Mouse (Mus musculus): ENCODE data around the gene Tcl1b5. TPM values are rescaled to one million over a fixed set of nuclear protein-coding genes. Genes with fewer than 3 reads are reported as not detected.

The Tcl1b5 gene
- polyA plus RNA-seq (2014; fragmentation: Illumina TruSeq; extraction: RNeasy Lipid Tissue Mini Kit (QIAGEN cat#74804); ENCODE audit: low read depth, low replicate concordance): not detected

DNA sequence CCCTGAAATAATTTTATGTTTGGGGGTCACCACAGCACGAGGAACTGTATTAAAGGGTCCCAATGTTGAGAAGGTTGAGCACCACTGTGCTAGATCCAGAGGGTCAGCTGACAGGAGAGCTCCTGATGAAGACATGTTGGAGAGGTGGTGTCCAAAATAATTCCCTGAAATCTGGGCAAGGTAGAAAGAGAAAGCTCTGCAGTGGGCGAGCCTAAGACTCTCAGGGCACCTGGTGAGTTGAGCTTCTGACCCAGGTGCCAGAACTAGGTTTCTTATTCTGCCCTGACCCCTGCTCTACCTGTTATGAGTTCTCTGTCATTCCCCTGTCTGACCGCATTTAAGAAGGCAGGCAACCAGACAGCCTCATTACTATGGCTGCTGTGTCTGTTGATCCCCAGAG lies at the start of gene Tcl1b5:
Tcl1b5 (plus strand) TSS at position 301 of the 400 bp plus-strand sequence.

DNA sequence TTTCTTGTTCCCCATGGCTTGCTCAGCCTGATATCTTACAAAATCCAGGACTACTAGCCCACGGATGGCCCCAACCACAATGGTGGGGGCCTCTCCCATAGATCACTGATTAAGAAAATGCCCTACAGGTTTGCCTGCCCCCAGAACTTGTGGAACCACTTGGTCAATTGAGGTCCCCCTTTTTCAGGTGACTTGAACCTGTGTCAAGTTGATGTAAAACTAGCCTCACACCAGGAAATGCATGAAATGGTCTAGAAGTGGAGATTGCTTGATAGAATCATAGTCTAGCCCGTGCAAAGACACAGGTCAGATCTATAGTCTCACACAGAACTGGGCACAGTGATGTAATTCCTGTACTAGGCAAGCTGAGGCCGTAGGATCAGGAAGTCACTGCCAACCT lies 30.4 kb upstream of the Tcl1b5 start, which contains the start of gene Tcl1b2:
Tcl1b2 (plus strand) TSS at position 301 of the 400 bp plus-strand sequence.

GRCm38 (mm10) chr12:105159390-105159789 lies 16.8 kb upstream of the Tcl1b5 start, which contains the start of gene Tcl1b1:
Gene Tcl1b1, plus strand, starts transcription at chr12:105159690.

DNA sequence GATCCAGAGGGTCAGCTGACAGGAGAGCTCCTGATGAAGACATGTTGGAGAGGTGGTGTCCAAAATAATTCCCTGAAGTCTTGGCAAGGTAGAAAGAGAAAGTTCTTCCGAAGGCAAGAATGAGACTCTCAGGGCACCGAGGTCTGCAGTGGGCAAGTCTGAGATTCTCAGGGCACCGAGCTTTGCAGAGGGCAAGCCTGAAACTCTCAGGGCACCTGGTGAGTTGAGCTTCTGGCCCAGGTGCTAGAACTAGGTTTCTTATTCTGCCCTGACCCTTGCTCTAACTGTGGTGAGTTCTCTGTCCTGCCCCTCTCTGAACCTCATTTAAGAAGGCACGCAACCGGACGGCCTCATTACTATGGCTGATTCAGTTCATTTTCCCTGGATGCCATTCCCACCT lies 14.6 kb downstream of the Tcl1b5 start, which contains the start of gene Tcl1b3:
Tcl1b3 (plus strand) TSS at position 301 of the 400 bp plus-strand sequence.

GRCm38 (mm10) chr12:105201657-105202056 lies 25.5 kb downstream of the Tcl1b5 start, which contains the start of gene Tcl1b4:
Gene Tcl1b4, plus strand, starts transcription at chr12:105201957.

GRCm38 (mm10) chr12:105222601-105223319 lies 46.6 kb downstream of the Tcl1b5 start, which contains the start of gene Tcl1:
Gene Tcl1, minus strand, starts transcription at chr12:105222793.

Other genes starting within 250 kb of the Tcl1b5 start
- gene Syne3, start 166.5 kb upstream of the Tcl1b5 start, polyA plus RNA-seq (2014; fragmentation: Illumina TruSeq; extraction: RNeasy Lipid Tissue Mini Kit (QIAGEN cat#74804); ENCODE audit: low read depth, low replicate concordance): 1.3 TPM
- 4.1 TPM for gene Glrx5, start 143.7 kb upstream of the Tcl1b5 start, polyA plus RNA-seq (2014; fragmentation: Illumina TruSeq; extraction: RNeasy Lipid Tissue Mini Kit (QIAGEN cat#74804); ENCODE audit: low read depth, low replicate concordance)
- gene Tcl1b2, start 30.3 kb upstream of the Tcl1b5 start, polyA plus RNA-seq (2014; fragmentation: Illumina TruSeq; extraction: RNeasy Lipid Tissue Mini Kit (QIAGEN cat#74804); ENCODE audit: low read depth, low replicate concordance): not detected
- gene Tcl1b1, start 16.7 kb upstream of the Tcl1b5 start, polyA plus RNA-seq (2014; fragmentation: Illumina TruSeq; extraction: RNeasy Lipid Tissue Mini Kit (QIAGEN cat#74804); ENCODE audit: low read depth, low replicate concordance): not detected
- gene Tcl1b3, start 14.7 kb downstream of the Tcl1b5 start, polyA plus RNA-seq (2014; fragmentation: Illumina TruSeq; extraction: RNeasy Lipid Tissue Mini Kit (QIAGEN cat#74804); ENCODE audit: low read depth, low replicate concordance): not detected
- gene Tcl1b4, start 25.6 kb downstream of the Tcl1b5 start, polyA plus RNA-seq (2014; fragmentation: Illumina TruSeq; extraction: RNeasy Lipid Tissue Mini Kit (QIAGEN cat#74804); ENCODE audit: low read depth, low replicate concordance): 0.14 TPM
- gene Tcl1, start 46.4 kb downstream of the Tcl1b5 start, polyA plus RNA-seq (2014; fragmentation: Illumina TruSeq; extraction: RNeasy Lipid Tissue Mini Kit (QIAGEN cat#74804); ENCODE audit: low read depth, low replicate concordance): 0.15 TPM
- gene Tunar, start 157.5 kb downstream of the Tcl1b5 start, polyA plus RNA-seq (2014; fragmentation: Illumina TruSeq; extraction: RNeasy Lipid Tissue Mini Kit (QIAGEN cat#74804); ENCODE audit: low read depth, low replicate concordance): not detected